Mouse (Mus musculus) kidney, embryonic 14.5 days (tissue): Measurements from ENCODE around the gene Klhdc7b. TPM values are rescaled to one million over a fixed set of nuclear protein-coding genes. Genes with fewer than 3 reads are reported as not detected.

Experiments used
- ATAC-seq: fragments of 200-750 bp; cut with Nextera tagmentation; 2 replicates; pipeline ENCODE4 v1.8.0; 2017; ENCODE audit warnings: moderate number of reproducible peaks, mild to moderate bottlenecking, moderate TSS enrichment, moderate library complexity; ENCODE audit not compliant: low FRiP score, low TSS enrichment
- H3K27ac ChIP-seq: fragments of 300-500 bp; sonication (generic); 2 replicates; pipeline ENCODE4 v1.5.1; 2014; ENCODE audit warnings: low read depth, mild to moderate bottlenecking, low read length, moderate library complexity, mixed read lengths
- H3K27me3 ChIP-seq: fragments of 300-500 bp; sonication (generic); 2 replicates; pipeline ENCODE4 v1.6.1; 2014; ENCODE audit warnings: mild to moderate bottlenecking, low read length; ENCODE audit not compliant: control insufficient read depth, insufficient read depth
- H3K36me3 ChIP-seq: fragments of 300-500 bp; sonication (generic); 2 replicates; pipeline ENCODE4 v1.6.1; 2014; ENCODE audit warnings: low read length, mixed read lengths; ENCODE audit not compliant: control insufficient read depth, insufficient read depth
- H3K4me1 ChIP-seq: fragments of 300-500 bp; sonication (generic); 2 replicates; pipeline ENCODE4 v1.6.1; 2014; ENCODE audit warnings: low read length, mixed read lengths; ENCODE audit not compliant: control insufficient read depth, insufficient read depth
- H3K4me2 ChIP-seq: fragments of 300-500 bp; sonication (generic); replicated peaks from 2 replicates; pipeline ENCODE4 v1.6.1; 2014; ENCODE audit warnings: low read depth, mild to moderate bottlenecking, low read length
- H3K4me3 ChIP-seq: fragments of 300-500 bp; sonication (generic); 2 replicates; pipeline ENCODE4 v1.5.1; 2014; ENCODE audit warnings: mild to moderate bottlenecking, low read length
- H3K9ac ChIP-seq: fragments of 300-500 bp; sonication (generic); 2 replicates; pipeline ENCODE4 v1.6.1; 2014; ENCODE audit warnings: low read depth, mild to moderate bottlenecking, low read length, moderate library complexity
- H3K9me3 ChIP-seq: fragments of 300-500 bp; sonication (generic); 2 replicates; pipeline ENCODE4 v1.6.1; 2016; ENCODE audit warnings: low read length; ENCODE audit not compliant: control insufficient read depth
- WGBS: fragments of 180-500 bp; shearing (Covaris S2); extraction: QIAGEN DNeasy Blood & Tissue Kit; methylation state at CpG from one replicate; pipeline ENCODE4 v1.1.7; 2014; 5-methylcytosine and 5-hydroxymethylcytosine counted together
- polyA plus RNA-seq: library from polyadenylated mRNA; unstranded; fragments of >200 nt; fragmentation: Nextera tagmentation; extraction: Ambion mirVana; gene quantifications from 2 replicates; pipeline ENCODE4 v1.2.1, GENCODE M21; 2014

Klhdc7b gene
- polyA plus RNA-seq, 1 experiment from 2014 or later: not detected

- peaks cover 21% of the 10 kb centered on the region; the same call in 1 of the 2 replicates for H3K4me1 ChIP-seq
- H3K36me3 ChIP-seq: no peaks in the 10 kb centered on the region
- peak overlapping the region; percentile 71 for H3K4me2 ChIP-seq
- ATAC-seq: no peak
- WGBS: 11% methylated on average over 46 of the region's 46 CpGs
- peak overlapping the region; percentile 43 for H3K4me3 ChIP-seq
- no peak overlapping the region for H3K27ac ChIP-seq
- peak overlapping the region; percentile 28; the same call in 1 of the 2 replicates for H3K9ac ChIP-seq
- peaks cover 44% of the 10 kb centered on the region for H3K27me3 ChIP-seq
- H3K9me3 ChIP-seq: no peaks in the 10 kb centered on the region
Measured at GRCm38 (mm10) chr15:89377938-89378828, 6.5 kb upstream of the Klhdc7b start.

GRCm38 (mm10) chr15:89378831-89379401 is 5.8 kb upstream of the Klhdc7b start, which contains the start of gene Odf3b:
Odf3b (minus strand) TSS chr15:89379282.
- no peak for ATAC-seq

GRCm38 (mm10) chr15:89379429-89379828 is 5.3 kb upstream of the Klhdc7b start:
- no peak for ATAC-seq
- Histone ChIP-seq H3K36me3 (no peaks in the 10 kb centered on the region), H3K4me1 (peaks cover 18% of the 10 kb centered on the region; the same call in 1 of the 2 replicates), H3K9me3 (no peaks in the 10 kb centered on the region), H3K4me2 (peak overlapping the region; percentile 71), H3K27ac (no peak overlapping the region), H3K27me3 (peaks cover 44% of the 10 kb centered on the region), H3K4me3 (peak overlapping the region; percentile 43), H3K9ac (no peak overlapping the region)
- WGBS: 9% methylated on average over 10 of the region's 10 CpGs

More at GRCm38 (mm10) chr15:89378831-89379401, 5.8 kb upstream of the Klhdc7b start, which contains the start of gene Odf3b:
- under 1% methylated on average over 33 of the region's 33 CpGs for WGBS
- Histone ChIP-seq H3K27ac (no peak within 1 kb of the TSS), H3K36me3 (no peaks in the 10 kb centered on the region), H3K9me3 (no peaks in the 10 kb centered on the region), H3K4me3 (peak within 1 kb of the TSS; percentile 43), H3K4me2 (peak within 1 kb of the TSS; percentile 71), H3K9ac (peak within 1 kb of the TSS; percentile 28; the same call in 1 of the 2 replicates), H3K27me3 (peaks cover 44% of the 10 kb centered on the region), H3K4me1 (peaks cover 21% of the 10 kb centered on the region; the same call in 1 of the 2 replicates)

GRCm38 (mm10) chr15:89387127-89387526 is 2.4 kb downstream of the Klhdc7b start:
- Histone ChIP-seq H3K27me3 (no peaks in the 10 kb centered on the region; the same call in 1 of the 2 replicates), H3K36me3 (no peaks in the 10 kb centered on the region), H3K4me3 (no peak overlapping the region), H3K27ac (no peak overlapping the region), H3K9ac (no peak overlapping the region), H3K4me1 (no peaks in the 10 kb centered on the region), H3K4me2 (no peak overlapping the region), H3K9me3 (no peaks in the 10 kb centered on the region)
- ATAC-seq: no peak
- WGBS: 48% methylated on average over 12 of the region's 12 CpGs

GRCm38 (mm10) chr15:89390081-89390480 is 5.4 kb downstream of the Klhdc7b start:
- Histone ChIP-seq H3K4me1 (no peaks in the 10 kb centered on the region), H3K27me3 (no peaks in the 10 kb centered on the region), H3K27ac (no peak overlapping the region), H3K4me2 (no peak overlapping the region), H3K36me3 (no peaks in the 10 kb centered on the region), H3K9me3 (no peaks in the 10 kb centered on the region), H3K9ac (no peak overlapping the region), H3K4me3 (no peak overlapping the region)
- 93% methylated on average over 10 of the region's 10 CpGs for WGBS
- no peak for ATAC-seq

GRCm38 (mm10) chr15:89396883-89397282 is 12.2 kb downstream of the Klhdc7b start:
- Histone ChIP-seq H3K27me3 (no peaks in the 10 kb centered on the region), H3K36me3 (no peaks in the 10 kb centered on the region), H3K27ac (no peak overlapping the region), H3K9ac (no peak overlapping the region), H3K9me3 (no peaks in the 10 kb centered on the region), H3K4me2 (no peak overlapping the region), H3K4me3 (no peak overlapping the region), H3K4me1 (no peaks in the 10 kb centered on the region)
- 83% methylated on average over 4 of the region's 4 CpGs for WGBS
- no peak for ATAC-seq

- Histone ChIP-seq H3K4me2 (no peak overlapping the region), H3K27ac (no peak overlapping the region)
- WGBS: 89% methylated on average over 2 of the region's 2 CpGs
Measured at GRCm38 (mm10) chr15:89398146-89398545, 13.4 kb downstream of the Klhdc7b start.

GRCm38 (mm10) chr15:89399716-89400115 is 15.0 kb downstream of the Klhdc7b start:
- WGBS: 31% methylated on average over 1 of the region's 1 CpGs

More at GRCm38 (mm10) chr15:89398146-89398545, 13.4 kb downstream of the Klhdc7b start:
- Histone ChIP-seq H3K36me3 (no peaks in the 10 kb centered on the region), H3K4me1 (no peaks in the 10 kb centered on the region), H3K9me3 (no peaks in the 10 kb centered on the region), H3K27me3 (no peaks in the 10 kb centered on the region), H3K9ac (no peak overlapping the region), H3K4me3 (no peak overlapping the region)
- ATAC-seq: no peak

GRCm38 (mm10) chr15:89402471-89402870 is 17.8 kb downstream of the Klhdc7b start:
- Histone ChIP-seq H3K27ac (no peak overlapping the region), H3K4me1 (no peaks in the 10 kb centered on the region), H3K9me3 (peaks cover 3% of the 10 kb centered on the region; the same call in 1 of the 2 replicates), H3K4me2 (no peak overlapping the region), H3K27me3 (no peaks in the 10 kb centered on the region), H3K9ac (no peak overlapping the region), H3K36me3 (no peaks in the 10 kb centered on the region), H3K4me3 (no peak overlapping the region)
- 92% methylated on average over 1 of the region's 1 CpGs for WGBS
- no peak for ATAC-seq

More at GRCm38 (mm10) chr15:89399716-89400115, 15.0 kb downstream of the Klhdc7b start:
- H3K9me3 ChIP-seq: no peaks in the 10 kb centered on the region
- no peak overlapping the region for H3K9ac ChIP-seq
- H3K4me2 ChIP-seq: no peak overlapping the region
- no peaks in the 10 kb centered on the region for H3K36me3 ChIP-seq
- no peak for ATAC-seq
- no peaks in the 10 kb centered on the region for H3K4me1 ChIP-seq
- H3K27ac ChIP-seq: no peak overlapping the region
- no peaks in the 10 kb centered on the region for H3K27me3 ChIP-seq
- H3K4me3 ChIP-seq: no peak overlapping the region
